Mouse (Mus musculus) intestine, embryonic 14.5 days (tissue): ENCODE results near the gene Klkb1. TPM values are rescaled to one million over a fixed set of nuclear protein-coding genes. Genes with fewer than 3 reads are reported as not detected.

ENCODE experiments used
- ATAC-seq: fragments of 200-750 bp; cut with Nextera tagmentation; replicated peaks from 2 replicates; pipeline ENCODE4 v1.8.0; 2017; ENCODE audit warnings: low read depth, moderate number of reproducible peaks, moderate TSS enrichment, moderate library complexity; ENCODE audit not compliant: low FRiP score, low TSS enrichment
- DNase-seq: peaks from one replicate; pipeline ENCODE4 v3.0.0-alpha.2; 2018; ENCODE audit warnings: low spot score
- H3K27ac ChIP-seq: fragments of 300-500 bp; sonication (generic); 2 replicates; pipeline ENCODE4 v1.5.1; 2014; ENCODE audit warnings: low read depth, mild to moderate bottlenecking, control low read depth
- H3K27me3 ChIP-seq: fragments of 300-500 bp; sonication (generic); replicated peaks from 2 replicates; pipeline ENCODE4 v1.6.1; 2014; ENCODE audit warnings: low read length, control low read depth; ENCODE audit not compliant: control insufficient read depth, insufficient read depth
- H3K36me3 ChIP-seq: fragments of 300-500 bp; sonication (generic); 2 replicates; pipeline ENCODE4 v1.6.1; 2014; ENCODE audit warnings: low read length, control low read depth; ENCODE audit not compliant: control insufficient read depth, insufficient read depth
- H3K4me1 ChIP-seq: fragments of 300-500 bp; sonication (generic); replicated peaks from 2 replicates; pipeline ENCODE4 v1.6.1; 2014; ENCODE audit warnings: low read length, control low read depth, mixed read lengths; ENCODE audit not compliant: control insufficient read depth, insufficient read depth
- H3K4me2 ChIP-seq: fragments of 300-500 bp; sonication (generic); 2 replicates; pipeline ENCODE4 v1.6.1; 2014; ENCODE audit warnings: low read length
- H3K4me3 ChIP-seq: fragments of 300-500 bp; sonication (generic); 2 replicates; pipeline ENCODE4 v1.5.1; 2014; ENCODE audit warnings: low read depth, low read length, control low read depth, mixed read lengths
- H3K9ac ChIP-seq: fragments of 300-500 bp; sonication (generic); 2 replicates; pipeline ENCODE4 v1.6.1; 2014; ENCODE audit warnings: mild to moderate bottlenecking, low read length
- H3K9me3 ChIP-seq: fragments of 300-500 bp; sonication (generic); 2 replicates; pipeline ENCODE4 v1.6.1; 2016; ENCODE audit warnings: low read length, control low read depth; ENCODE audit not compliant: control insufficient read depth
- WGBS: fragments of 180-500 bp; shearing (Covaris S2); extraction: QIAGEN DNeasy Blood & Tissue Kit; methylation state at CpG from one replicate; pipeline ENCODE4 v1.1.7; 2014; 5-methylcytosine and 5-hydroxymethylcytosine counted together
- polyA plus RNA-seq: library from polyadenylated mRNA; unstranded; fragments of >200 nt; fragmentation: Nextera tagmentation; extraction: Ambion mirVana; gene quantifications from 2 replicates; pipeline ENCODE4 v1.2.1, GENCODE M21; 2014

The Klkb1 gene
- polyA plus RNA-seq, 1 experiment from 2014 or later, result not detected

GRCm38 (mm10) chr8:45291790-45292189, 2.9 kb downstream of the Klkb1 start:
- Histone ChIP-seq H3K9ac (no peak overlapping the region), H3K4me2 (no peak overlapping the region), H3K4me3 (no peak overlapping the region), H3K27ac (no peak overlapping the region), H3K36me3 (no peaks in the 10 kb centered on the region), H3K27me3 (no peaks in the 10 kb centered on the region), H3K9me3 (0 out of 2 replicates have a peak, but pooled peaks cover 2% of the 10 kb centered on the region), H3K4me1 (no peaks in the 10 kb centered on the region)
- WGBS, result 74% methylated on average over 2 of the region's 2 CpGs
- DNase-seq, result no peak
- no peak for ATAC-seq

GRCm38 (mm10) chr8:45281630-45282029, 13.0 kb downstream of the Klkb1 start:
- Histone ChIP-seq H3K9ac (no peak overlapping the region), H3K27ac (no peak overlapping the region), H3K4me1 (no peaks in the 10 kb centered on the region), H3K27me3 (no peaks in the 10 kb centered on the region), H3K4me3 (no peak overlapping the region), H3K9me3 (no peaks in the 10 kb centered on the region), H3K36me3 (no peaks in the 10 kb centered on the region), H3K4me2 (no peak overlapping the region)
- WGBS, result 76% methylated on average over 8 of the region's 8 CpGs
- ATAC-seq (no peak), DNase-seq (no peak)

GRCm38 (mm10) chr8:45277453-45277852, 17.2 kb downstream of the Klkb1 start:
- ATAC-seq, result no peak

GRCm38 (mm10) chr8:45274317-45274716, 20.3 kb downstream of the Klkb1 start:
- DNase-seq (no peak), ATAC-seq (no peak)
- Histone ChIP-seq H3K9ac (no peak overlapping the region), H3K27ac (no peak overlapping the region), H3K9me3 (no peaks in the 10 kb centered on the region), H3K4me1 (no peaks in the 10 kb centered on the region), H3K4me3 (no peak overlapping the region), H3K36me3 (no peaks in the 10 kb centered on the region), H3K4me2 (no peak overlapping the region), H3K27me3 (no peaks in the 10 kb centered on the region)
- 48% methylated on average over 4 of the region's 4 CpGs for WGBS

More at GRCm38 (mm10) chr8:45277453-45277852, 17.2 kb downstream of the Klkb1 start:
- no peak overlapping the region for H3K4me2 ChIP-seq
- H3K27me3 ChIP-seq, result no peaks in the 10 kb centered on the region
- H3K27ac ChIP-seq, result no peak overlapping the region
- WGBS, result 70% methylated on average over 3 of the region's 3 CpGs
- no peak overlapping the region for H3K9ac ChIP-seq
- DNase-seq, result no peak
- no peaks in the 10 kb centered on the region for H3K36me3 ChIP-seq
- no peak overlapping the region for H3K4me3 ChIP-seq
- H3K4me1 ChIP-seq, result no peaks in the 10 kb centered on the region
- no peaks in the 10 kb centered on the region for H3K9me3 ChIP-seq

- Histone ChIP-seq H3K27me3 (no peaks in the 10 kb centered on the region), H3K4me1 (no peaks in the 10 kb centered on the region), H3K9ac (no peak overlapping the region), H3K27ac (no peak overlapping the region), H3K4me3 (no peak overlapping the region), H3K36me3 (no peaks in the 10 kb centered on the region), H3K4me2 (no peak overlapping the region), H3K9me3 (no peaks in the 10 kb centered on the region)
- DNase-seq (no peak), ATAC-seq (no peak)
Observed at GRCm38 (mm10) chr8:45269056-45269455, 25.6 kb downstream of the Klkb1 start.

- H3K27me3 ChIP-seq, result no peaks in the 10 kb centered on the region
- H3K27ac ChIP-seq, result no peak overlapping the region
- H3K9ac ChIP-seq, result no peak overlapping the region
- H3K4me2 ChIP-seq, result no peak overlapping the region
- H3K36me3 ChIP-seq, result no peaks in the 10 kb centered on the region
- H3K4me3 ChIP-seq, result no peak overlapping the region
- DNase-seq (no peak), ATAC-seq (no peak)
- no peaks in the 10 kb centered on the region for H3K4me1 ChIP-seq
- H3K9me3 ChIP-seq, result no peaks in the 10 kb centered on the region
Observed at GRCm38 (mm10) chr8:45268485-45268884, 26.2 kb downstream of the Klkb1 start.

- ATAC-seq (no peak), DNase-seq (no peak)
- WGBS, result 68% methylated on average over 4 of the region's 4 CpGs
Observed at GRCm38 (mm10) chr8:45267611-45268391, 26.9 kb downstream of the Klkb1 start.

GRCm38 (mm10) chr8:45266993-45267392, 27.7 kb downstream of the Klkb1 start:
- 60% methylated on average over 8 of the region's 8 CpGs for WGBS
- ATAC-seq (no peak), DNase-seq (no peak)

More at GRCm38 (mm10) chr8:45267611-45268391, 26.9 kb downstream of the Klkb1 start:
- Histone ChIP-seq H3K9me3 (no peaks in the 10 kb centered on the region), H3K4me2 (no peak overlapping the region), H3K27me3 (no peaks in the 10 kb centered on the region), H3K9ac (no peak overlapping the region), H3K4me1 (no peaks in the 10 kb centered on the region), H3K4me3 (no peak overlapping the region), H3K36me3 (no peaks in the 10 kb centered on the region), H3K27ac (no peak overlapping the region)

GRCm38 (mm10) chr8:45264918-45265317, 29.7 kb downstream of the Klkb1 start:
- DNase-seq (no peak), ATAC-seq (no peak)
- Histone ChIP-seq H3K27ac (no peak overlapping the region), H3K9me3 (no peaks in the 10 kb centered on the region), H3K9ac (no peak overlapping the region), H3K4me1 (no peaks in the 10 kb centered on the region), H3K4me3 (no peak overlapping the region), H3K36me3 (no peaks in the 10 kb centered on the region), H3K27me3 (no peaks in the 10 kb centered on the region), H3K4me2 (no peak overlapping the region)
- 82% methylated on average over 4 of the region's 4 CpGs for WGBS

More at GRCm38 (mm10) chr8:45266993-45267392, 27.7 kb downstream of the Klkb1 start:
- no peak overlapping the region for H3K4me3 ChIP-seq
- no peak overlapping the region for H3K27ac ChIP-seq
- no peaks in the 10 kb centered on the region for H3K27me3 ChIP-seq
- no peak overlapping the region for H3K4me2 ChIP-seq
- no peak overlapping the region for H3K9ac ChIP-seq
- H3K9me3 ChIP-seq, result no peaks in the 10 kb centered on the region
- no peaks in the 10 kb centered on the region for H3K36me3 ChIP-seq
- no peaks in the 10 kb centered on the region for H3K4me1 ChIP-seq
